Mouse (Mus musculus): ENCODE results near the gene Mecr.

GRCm38 (mm10) chr4:131885376-131885775 is 42.1 kb downstream of the Mecr start:
- no peak for TF ChIP-seq POLR2A (IDR thresholded peaks at IDR 0.05; ENCODE audit: borderline replicate concordance, extremely low read depth, low read depth, low read length)
- TF ChIP-seq CTCF (IDR thresholded peaks at IDR 0.05; ENCODE audit: insufficient read depth, low read length): no peak

Measured in lung, adult 2 months (tissue).